Mouse (Mus musculus) hindbrain, postnatal 0 days (tissue): ENCODE results near the gene Esrra. TPM values are rescaled to one million over a fixed set of nuclear protein-coding genes. Genes with fewer than 3 reads are reported as not detected.
"Not testable (repeated sequence)": the region's sequence is repeated elsewhere in the genome, so short reads cannot be mapped to it uniquely, and the experiment has no call there.

ENCODE experiments used
- ATAC-seq: fragments of 200-750 bp; cut with Nextera tagmentation; 2 replicates; pipeline ENCODE4 v1.8.0; 2017; ENCODE audit warnings: mild to moderate bottlenecking, moderate TSS enrichment, moderate library complexity
- DNase-seq: peaks from one replicate; pipeline ENCODE4 v3.0.0-alpha.2; 2015; ENCODE audit warnings: low spot score
- H3K27ac ChIP-seq: fragments of 300-500 bp; sonication (generic); 2 replicates; pipeline ENCODE4 v1.5.1; 2014; ENCODE audit warnings: mild to moderate bottlenecking
- H3K27me3 ChIP-seq: fragments of 300-500 bp; sonication (generic); 2 replicates; pipeline ENCODE4 v1.6.1; 2014; ENCODE audit warnings: low read length, mixed read lengths; ENCODE audit not compliant: insufficient read depth
- H3K36me3 ChIP-seq: fragments of 300-500 bp; sonication (generic); 2 replicates; pipeline ENCODE4 v1.6.1; 2014; ENCODE audit warnings: low read length, mixed read lengths; ENCODE audit not compliant: insufficient read depth
- H3K4me1 ChIP-seq: fragments of 300-500 bp; sonication (generic); 2 replicates; pipeline ENCODE4 v1.6.1; 2014; ENCODE audit warnings: antibody characterized with exemption, low read length, mixed read lengths; ENCODE audit not compliant: insufficient read depth
- H3K4me2 ChIP-seq: fragments of 300-500 bp; sonication (generic); 2 replicates; pipeline ENCODE4 v1.6.1; 2014; ENCODE audit warnings: low read depth, mild to moderate bottlenecking, low read length, moderate library complexity, mixed read lengths
- H3K4me3 ChIP-seq: fragments of 300-500 bp; sonication (generic); 2 replicates; pipeline ENCODE4 v1.5.1; 2014; ENCODE audit warnings: low read length
- H3K9ac ChIP-seq: fragments of 300-500 bp; sonication (generic); replicated peaks from 2 replicates; pipeline ENCODE4 v1.6.1; 2014; ENCODE audit warnings: mild to moderate bottlenecking, low read length, moderate library complexity, mixed read lengths
- H3K9me3 ChIP-seq: fragments of 300-500 bp; sonication (generic); 2 replicates; pipeline ENCODE4 v1.6.1; 2016; ENCODE audit warnings: low read length, mixed read lengths
- CTCF ChIP-seq: IDR thresholded peaks from 2 replicates; pipeline ENCODE4 v1.5.1; 2016; ENCODE audit warnings: antibody characterized with exemption, control low read depth, low read depth
- WGBS: fragments of 180-500 bp; shearing (Covaris S2); extraction: QIAGEN DNeasy Blood & Tissue Kit; methylation state at CpG from one replicate; pipeline ENCODE4 v1.1.7; 2014; 5-methylcytosine and 5-hydroxymethylcytosine counted together
- polyA plus RNA-seq: library from polyadenylated mRNA; unstranded; fragments of >200 nt; fragmentation: Nextera tagmentation; extraction: Ambion mirVana; gene quantifications from 2 replicates; pipeline ENCODE4 v1.2.1, GENCODE M21; 2015
- total RNA-seq: library from RNA; depleted of rRNA; stranded (reverse); fragments of >200 nt; gene quantifications from 2 replicates; pipeline ENCODE4 v1.2.3, GENCODE M21; 2014

Esrra gene
- total and polyA plus RNA-seq, 2 experiments from 2014 or later = 12.3 to 61.6 TPM

DNA sequence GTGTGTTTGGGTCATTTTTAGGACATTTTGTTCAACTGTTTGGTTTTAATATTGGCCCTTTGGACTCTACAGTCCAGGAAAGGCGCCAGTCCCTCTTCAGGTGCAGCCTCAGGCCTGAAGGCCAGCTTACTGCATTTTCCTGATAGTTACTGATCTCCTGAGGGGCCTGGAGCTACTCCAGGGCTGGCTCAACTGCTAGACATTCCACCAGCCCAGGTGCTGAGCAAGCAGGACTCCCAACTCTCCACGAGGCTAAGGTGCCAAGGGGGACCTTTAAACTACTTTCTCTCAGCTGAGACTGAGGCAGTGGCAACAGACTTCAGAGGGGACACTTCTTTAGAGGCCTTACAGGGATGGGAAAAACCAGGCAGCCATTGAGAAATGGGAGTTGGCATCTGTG lies 16.8 kb downstream of the Esrra start:
- H3K27ac ChIP-seq = no peak overlapping the region
- DNase-seq (no peak), ATAC-seq (no peak)
- H3K36me3 ChIP-seq = peaks cover 15% of the 10 kb centered on the region
- no peaks in the 10 kb centered on the region for H3K9me3 ChIP-seq
- peaks cover 6% of the 10 kb centered on the region; the same call in 1 of the 2 replicates for H3K4me1 ChIP-seq
- no peaks in the 10 kb centered on the region for H3K27me3 ChIP-seq
- 84% methylated on average over 2 of the region's 2 CpGs for WGBS
- TF ChIP-seq CTCF = no peak
- H3K4me3 ChIP-seq = no peak overlapping the region
- no peak overlapping the region for H3K9ac ChIP-seq
- H3K4me2 ChIP-seq = no peak overlapping the region

DNA sequence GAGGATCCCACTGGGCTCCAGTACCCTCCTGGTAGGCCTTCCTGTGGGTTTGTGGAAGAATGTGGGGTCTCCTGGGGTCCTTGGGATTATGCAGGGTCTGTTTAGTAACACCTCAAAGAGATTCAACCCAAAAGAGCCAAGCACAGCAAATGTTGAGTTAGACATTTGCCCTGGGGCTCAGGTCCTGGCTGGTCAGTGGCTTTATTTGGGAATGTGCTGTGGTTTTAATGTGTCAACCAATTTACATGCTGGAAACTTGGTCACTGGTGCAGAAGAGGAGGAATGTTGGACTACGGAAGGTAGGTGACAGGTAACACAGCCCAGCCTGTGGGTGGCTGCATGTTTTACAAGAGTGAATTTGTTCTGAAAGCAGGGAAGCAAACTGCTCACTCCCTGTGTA lies 18.6 kb downstream of the Esrra start:
- Histone ChIP-seq H3K9ac (no peak overlapping the region), H3K4me2 (no peak overlapping the region), H3K4me3 (no peak overlapping the region), H3K9me3 (no peaks in the 10 kb centered on the region), H3K27me3 (no peaks in the 10 kb centered on the region), H3K27ac (no peak overlapping the region), H3K36me3 (peaks cover 15% of the 10 kb centered on the region), H3K4me1 (peaks cover under 1% of the 10 kb centered on the region; the same call in 1 of the 2 replicates)
- 100% methylated on average over 1 of the region's 1 CpGs for WGBS
- ATAC-seq (no peak), DNase-seq (no peak)
- TF ChIP-seq CTCF = no peak

DNA sequence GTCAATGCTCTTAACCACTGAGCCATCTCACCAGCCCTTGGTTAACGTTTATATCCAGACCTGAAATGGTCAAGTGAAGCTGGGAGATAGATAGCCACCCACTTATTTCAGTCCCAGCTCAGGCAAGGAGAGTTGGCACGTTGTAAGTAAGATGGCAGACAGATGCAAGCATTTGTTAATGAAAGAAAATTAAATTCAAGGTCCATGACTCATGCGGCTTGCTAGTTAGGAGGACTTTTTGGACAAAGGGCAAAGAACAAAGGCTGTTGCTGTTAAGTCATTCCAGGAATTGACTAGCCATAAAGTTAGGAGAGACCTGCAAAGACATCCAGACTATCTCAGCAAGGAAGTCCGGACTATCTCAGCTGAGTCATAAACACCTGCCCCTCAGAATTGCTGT lies 22.0 kb downstream of the Esrra start:
- H3K4me2 ChIP-seq = no peak overlapping the region
- H3K9ac ChIP-seq = no peak overlapping the region
- ATAC-seq (no peak), DNase-seq (no peak)
- TF ChIP-seq CTCF = no peak
- 84% methylated on average over 4 of the region's 4 CpGs for WGBS
- no peaks in the 10 kb centered on the region for H3K4me1 ChIP-seq
- no peaks in the 10 kb centered on the region; the same call in 1 of the 2 replicates for H3K36me3 ChIP-seq
- H3K27me3 ChIP-seq = no peaks in the 10 kb centered on the region
- no peaks in the 10 kb centered on the region for H3K9me3 ChIP-seq
- H3K4me3 ChIP-seq = no peak overlapping the region
- H3K27ac ChIP-seq = no peak overlapping the region

DNA sequence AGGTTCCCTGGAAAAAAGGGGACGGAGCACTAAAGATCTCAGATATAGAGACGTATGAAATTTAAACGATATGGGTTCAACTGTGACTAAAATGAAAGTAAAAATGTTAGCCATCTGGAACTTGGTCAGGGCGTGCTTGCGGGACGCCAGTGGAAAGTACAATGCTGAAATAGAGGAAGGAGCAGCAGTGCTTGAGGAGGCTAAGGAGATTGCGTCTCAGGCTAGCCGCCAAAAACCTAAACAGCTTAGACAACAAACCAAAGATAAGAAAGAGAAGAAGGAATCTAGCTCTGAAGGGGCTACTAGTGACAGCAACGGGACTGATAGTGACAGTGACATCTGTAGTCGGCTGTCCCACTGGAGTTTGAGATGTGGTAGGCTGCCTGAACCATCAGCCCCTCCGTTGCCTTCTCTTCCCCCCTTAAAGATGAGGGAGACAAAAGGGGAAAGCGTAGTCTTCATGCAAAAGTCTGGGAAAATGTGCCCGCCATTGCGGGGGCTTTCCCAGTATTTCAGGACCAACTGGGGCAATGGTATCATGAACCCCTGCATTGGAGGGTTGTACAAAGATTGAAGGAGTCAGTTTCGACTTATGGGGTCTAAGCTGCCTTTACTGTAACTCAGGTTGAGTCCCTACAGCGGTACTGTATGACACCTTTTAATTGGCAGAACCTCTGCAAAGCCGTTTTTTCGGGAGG lies 25.9 kb downstream of the Esrra start:
- H3K4me3 ChIP-seq, H3K36me3 ChIP-seq, H3K27ac ChIP-seq, DNase-seq, H3K4me1 ChIP-seq, ATAC-seq, H3K9me3 ChIP-seq, H3K9ac ChIP-seq, H3K4me2 ChIP-seq, H3K27me3 ChIP-seq: not testable (repeated sequence)
- 93% methylated on average over 18 of the region's 18 CpGs for WGBS

- 94% methylated on average over 14 of the region's 14 CpGs for WGBS
- no peak for ATAC-seq
- no peak overlapping the region for H3K4me2 ChIP-seq
- no peaks in the 10 kb centered on the region for H3K27me3 ChIP-seq
- no peak overlapping the region for H3K4me3 ChIP-seq
- no peak for DNase-seq
- no peak overlapping the region for H3K27ac ChIP-seq
- no peaks in the 10 kb centered on the region for H3K36me3 ChIP-seq
- no peaks in the 10 kb centered on the region for H3K4me1 ChIP-seq
- TF ChIP-seq CTCF = no peak
- no peak overlapping the region for H3K9ac ChIP-seq
- H3K9me3 ChIP-seq = no peaks in the 10 kb centered on the region
Observed at GRCm38 (mm10) chr19:6893731-6894451, 27.7 kb downstream of the Esrra start.

DNA sequence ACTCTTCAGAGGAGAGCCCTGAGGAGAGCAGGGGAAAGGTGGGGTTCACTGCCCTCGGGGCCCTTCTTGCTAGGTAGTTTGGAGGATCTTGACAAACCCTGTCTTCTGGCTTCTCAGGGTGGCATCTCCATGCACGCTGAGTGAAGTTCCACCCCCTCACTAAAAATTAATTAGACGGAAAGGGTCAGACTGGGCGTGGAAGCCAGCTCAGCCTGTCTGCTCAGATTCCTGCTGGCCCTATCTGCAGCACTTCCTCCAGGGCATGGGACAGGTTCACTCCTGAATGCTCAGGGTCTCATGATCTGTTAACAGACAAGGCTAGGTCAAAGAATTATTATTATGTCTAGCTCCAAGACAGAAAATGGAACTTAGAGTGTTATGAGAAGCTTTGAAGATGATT lies 29.1 kb downstream of the Esrra start:
- Histone ChIP-seq H3K27ac (no peak overlapping the region), H3K4me3 (no peak overlapping the region), H3K4me2 (no peak overlapping the region), H3K27me3 (no peaks in the 10 kb centered on the region), H3K36me3 (no peaks in the 10 kb centered on the region), H3K9ac (no peak overlapping the region), H3K9me3 (no peaks in the 10 kb centered on the region), H3K4me1 (no peaks in the 10 kb centered on the region)
- WGBS = 67% methylated on average over 4 of the region's 4 CpGs
- DNase-seq (no peak), ATAC-seq (no peak)
- no peak for TF ChIP-seq CTCF

DNA sequence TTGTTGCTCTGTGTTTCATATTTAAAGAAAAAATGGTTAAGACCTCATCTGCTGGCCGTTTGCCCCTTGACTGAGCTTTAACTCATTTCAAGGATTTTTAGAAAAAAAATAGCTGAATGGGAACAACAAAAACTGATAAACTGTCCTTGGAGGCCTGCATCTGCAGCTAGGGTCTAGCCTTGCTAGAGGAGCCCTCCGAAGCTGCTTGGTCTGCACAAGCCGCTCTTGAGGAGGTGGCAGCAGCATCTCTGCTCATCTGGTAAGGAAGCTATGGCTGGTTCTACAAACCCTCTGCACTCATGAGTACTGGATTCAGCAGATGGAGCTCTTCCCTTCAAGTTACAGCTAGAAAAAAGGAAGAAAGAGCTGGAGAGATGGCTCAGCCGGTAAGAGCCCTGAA lies 43.6 kb downstream of the Esrra start:
- H3K4me3 ChIP-seq = no peak overlapping the region
- H3K4me1 ChIP-seq = no peaks in the 10 kb centered on the region
- H3K36me3 ChIP-seq = no peaks in the 10 kb centered on the region
- WGBS = 85% methylated on average over 4 of the region's 4 CpGs
- peaks cover 8% of the 10 kb centered on the region for H3K9me3 ChIP-seq
- no peaks in the 10 kb centered on the region for H3K27me3 ChIP-seq
- no peak overlapping the region for H3K27ac ChIP-seq
- ATAC-seq = no peak
- no peak for TF ChIP-seq CTCF
- H3K4me2 ChIP-seq = no peak overlapping the region
- no peak for DNase-seq
- no peak overlapping the region for H3K9ac ChIP-seq
